Mouse (Mus musculus): ENCODE data around the gene Fam187a.

Gene Fam187a

DNA sequence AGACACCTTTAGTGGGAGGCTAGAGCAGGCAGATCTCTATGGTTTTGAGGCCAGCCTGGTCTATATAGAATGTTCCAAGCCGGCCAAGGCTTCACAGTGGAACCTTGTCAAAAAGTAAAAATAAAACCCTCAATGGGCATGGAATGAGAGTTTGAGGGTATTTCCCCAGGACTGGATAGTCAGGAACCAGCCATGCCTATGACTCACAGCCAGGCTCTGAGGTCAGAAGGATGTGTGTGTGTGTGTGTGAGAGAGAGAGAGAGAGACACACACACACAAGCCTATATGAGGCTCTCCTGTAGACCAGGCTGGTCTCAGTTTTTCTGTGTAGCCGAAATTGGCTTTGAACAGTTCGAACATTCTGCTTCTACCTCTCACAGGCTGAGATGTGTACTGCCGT lies 9.7 kb downstream of the Fam187a start:
- no peak for DNase-seq (ENCODE audit: low spot score)

DNA sequence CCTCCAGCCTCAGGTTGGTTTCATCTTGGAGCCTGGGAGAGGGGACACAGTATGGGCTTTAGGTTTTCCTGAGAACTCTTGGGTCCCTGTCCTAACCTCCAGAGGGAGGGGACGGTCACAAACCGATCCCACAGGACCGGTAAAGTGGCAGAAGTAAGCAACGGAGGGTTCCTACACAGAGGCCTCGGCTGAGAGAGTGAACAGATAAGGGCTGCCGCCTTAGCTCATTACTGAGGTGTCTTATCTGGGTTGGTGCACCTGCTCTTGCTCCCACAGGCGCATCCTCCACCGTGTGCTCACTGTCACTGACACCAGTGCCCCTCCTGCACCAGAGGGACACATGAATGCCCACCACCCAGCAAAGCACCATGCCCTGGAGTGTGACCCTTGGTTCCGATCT lies 10.8 kb downstream of the Fam187a start:
- no peak for DNase-seq (ENCODE audit: low spot score)

DNA sequence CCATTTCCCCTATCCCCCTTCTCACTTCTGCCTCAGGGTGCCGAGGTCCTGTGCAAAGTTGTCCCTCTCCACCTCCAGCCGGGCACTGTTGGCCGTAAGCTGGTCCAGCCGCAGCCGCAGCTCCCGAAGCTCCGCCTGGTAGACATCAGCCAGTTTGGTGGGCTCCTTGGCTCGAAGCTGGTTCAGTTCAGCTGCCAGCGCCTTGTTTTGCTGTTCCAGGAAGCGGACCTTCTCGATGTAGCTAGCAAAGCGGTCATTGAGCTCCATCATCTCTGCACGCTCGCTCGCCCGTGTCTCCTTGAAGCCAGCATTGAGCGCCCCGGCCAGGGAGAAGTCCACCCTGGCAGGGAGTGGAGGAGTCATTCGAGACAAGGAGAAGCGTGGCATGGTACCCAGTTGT lies 11.7 kb downstream of the Fam187a start:
- DNase-seq (ENCODE audit: low spot score): no peak

DNA sequence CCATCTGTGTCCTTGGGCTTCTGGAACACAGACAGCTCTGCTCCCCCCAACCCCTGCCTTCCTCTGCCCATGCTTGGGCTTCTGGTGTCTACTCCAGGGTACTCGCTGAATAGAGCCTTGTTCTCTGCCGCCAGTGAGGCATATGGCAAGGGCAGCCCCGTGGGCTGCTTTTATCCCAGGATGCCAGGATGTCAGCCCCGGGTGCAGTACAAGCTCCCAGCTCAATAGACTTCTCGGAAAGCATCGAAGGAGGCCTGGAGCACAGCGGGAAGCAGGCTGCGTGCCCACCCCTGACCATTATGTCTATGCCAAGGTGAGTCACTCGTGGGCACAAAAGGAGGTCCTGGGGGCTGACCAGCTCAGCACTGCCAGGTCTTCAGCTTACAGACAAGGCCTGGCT lies 13.4 kb downstream of the Fam187a start:
- DNase-seq (ENCODE audit: low spot score): no peak

DNA sequence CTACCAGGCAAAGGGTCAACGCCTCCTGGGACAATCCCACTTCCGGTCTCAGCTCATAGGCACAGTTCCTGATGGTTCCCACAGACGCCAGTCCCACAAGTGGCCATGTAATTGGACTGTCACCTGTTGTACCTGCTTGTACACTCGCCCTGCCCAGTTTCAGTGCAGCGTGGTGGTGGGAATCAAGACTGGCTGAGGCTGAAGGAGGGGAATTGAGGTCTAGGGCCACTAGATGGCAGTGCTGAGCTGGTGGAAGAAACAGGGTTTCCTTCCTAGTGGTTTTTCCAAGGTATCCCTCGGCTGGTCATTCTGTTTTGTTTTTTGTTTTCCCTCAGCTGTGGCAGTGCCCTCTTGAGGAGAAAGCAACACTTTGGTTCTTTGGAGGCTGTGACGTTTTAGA lies 15.8 kb downstream of the Fam187a start, which contains the start of gene Gfap:
Gfap (minus strand) TSS at position 150 of the 400 bp plus-strand sequence.
- peak; percentile 91 for DNase-seq (ENCODE audit: low spot score)

DNA sequence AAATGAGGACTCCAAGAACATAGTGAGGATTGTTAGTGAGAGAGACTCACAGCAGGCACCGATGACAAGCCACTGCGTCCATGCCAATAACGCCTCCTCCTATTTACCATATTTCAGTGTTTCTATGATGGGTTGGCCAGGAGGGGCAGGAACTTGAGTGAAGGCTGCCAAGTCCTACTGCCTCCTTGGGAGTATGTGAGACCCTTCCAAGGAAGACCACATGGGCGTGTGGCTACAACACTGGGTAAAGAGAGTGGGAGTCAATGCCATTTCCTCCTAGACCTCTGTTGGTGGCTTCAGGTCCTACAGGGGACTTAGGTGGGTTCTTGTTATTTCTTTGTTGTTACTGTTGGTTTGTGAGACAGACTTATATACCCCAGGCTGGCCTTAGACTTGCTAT lies 16.2 kb downstream of the Fam187a start:
- DNase-seq (ENCODE audit: low spot score): no peak

DNA sequence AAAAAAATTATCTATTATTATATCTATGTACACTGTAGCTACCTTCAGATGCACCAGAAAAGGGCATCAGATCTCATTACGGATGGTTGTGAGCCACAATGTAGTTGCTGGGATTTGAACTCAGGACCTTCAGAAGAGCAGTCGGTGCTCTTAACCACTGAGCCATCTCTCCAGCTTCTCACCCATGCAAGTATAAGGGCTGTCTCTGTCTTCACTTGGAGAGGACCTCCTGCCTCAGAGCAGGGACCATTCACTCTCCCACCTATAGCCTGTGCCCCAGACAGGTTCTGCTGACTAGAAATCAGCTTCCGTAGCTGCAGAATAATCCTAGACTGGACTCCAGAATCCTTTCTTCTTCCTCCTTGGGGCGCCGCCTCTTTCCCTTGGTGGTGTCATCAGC lies 17.1 kb downstream of the Fam187a start:
- no peak for DNase-seq (ENCODE audit: low spot score)

DNA sequence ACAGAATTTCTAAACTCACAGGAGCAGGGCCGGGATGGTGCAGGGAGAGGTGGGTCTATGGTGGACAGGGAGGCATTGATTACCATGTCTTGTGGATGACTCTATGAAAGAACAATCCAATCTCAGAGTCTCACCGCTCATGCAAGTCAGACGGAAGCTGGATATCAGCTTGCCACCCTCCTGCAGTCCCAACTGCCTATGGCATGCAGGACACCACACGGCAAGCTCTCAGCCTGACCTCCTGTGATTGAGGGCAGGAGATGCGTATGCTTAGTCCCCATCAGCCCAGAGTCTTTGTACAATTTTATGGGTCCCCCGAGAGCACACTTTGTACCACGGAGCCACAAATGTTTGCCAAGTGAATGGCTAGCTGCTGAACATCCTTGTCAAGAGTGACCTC lies 18.7 kb downstream of the Fam187a start:
- DNase-seq (ENCODE audit: low spot score): no peak

DNA sequence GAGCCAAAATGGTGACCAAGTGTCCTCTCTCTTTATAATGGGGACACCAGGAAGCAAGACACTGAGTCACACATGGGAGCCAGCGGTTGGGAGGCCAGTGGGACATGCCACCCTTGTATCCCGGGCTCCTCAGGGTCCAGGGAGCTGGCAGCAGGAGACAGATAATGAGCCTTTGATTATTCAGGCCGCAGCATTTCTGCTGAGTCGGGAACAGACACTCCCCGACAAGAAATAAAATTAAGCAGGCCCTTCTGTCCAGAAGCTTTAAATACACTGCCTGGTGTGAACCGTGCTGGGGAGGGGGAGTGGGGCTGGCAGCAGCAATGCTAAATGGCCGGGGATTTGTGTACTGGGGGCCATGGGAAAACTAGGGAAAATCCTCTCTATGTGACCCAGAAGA lies 26.4 kb downstream of the Fam187a start:
- DNase-seq (ENCODE audit: low spot score): no peak

DNA sequence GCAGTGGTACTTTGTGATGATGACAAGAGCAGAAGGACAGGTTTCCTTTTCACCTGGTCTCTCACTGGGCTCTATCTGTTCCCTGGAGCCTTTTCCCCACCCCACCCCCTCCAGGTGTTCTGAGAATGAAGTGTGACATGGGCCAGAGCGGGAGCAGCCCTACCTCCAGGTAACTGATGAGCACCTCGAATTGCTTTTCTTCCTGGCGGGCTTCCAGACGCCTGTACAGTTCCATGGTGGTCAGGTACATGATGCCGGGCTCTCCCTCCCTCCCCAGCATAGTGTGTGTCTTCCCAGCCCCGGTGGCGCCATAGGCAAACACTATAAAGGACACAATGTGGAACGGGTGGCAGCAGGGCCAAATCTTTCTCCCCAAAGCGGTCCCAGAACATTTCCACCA lies 30.4 kb downstream of the Fam187a start:
- no peak for DNase-seq (ENCODE audit: low spot score)

DNA sequence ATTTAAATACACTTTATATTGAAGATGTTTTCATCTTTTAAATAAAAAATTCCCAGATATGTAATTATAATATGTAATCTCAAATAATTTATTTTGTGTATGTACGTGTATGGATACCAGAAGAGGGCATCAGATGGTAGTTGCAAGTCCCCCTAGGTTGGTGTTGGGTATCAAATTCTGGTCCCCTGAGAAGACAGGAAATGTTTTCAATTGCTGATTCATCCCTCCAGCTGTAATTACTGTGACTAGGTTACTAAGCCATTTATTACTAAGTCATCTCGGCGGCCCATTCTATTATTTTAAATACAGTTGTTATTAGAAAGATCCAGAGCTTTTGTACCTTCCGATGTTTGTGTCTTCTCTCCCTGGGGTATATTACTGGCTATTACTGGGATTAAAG lies 33.1 kb downstream of the Fam187a start:
- no peak for DNase-seq (ENCODE audit: low spot score)

DNA sequence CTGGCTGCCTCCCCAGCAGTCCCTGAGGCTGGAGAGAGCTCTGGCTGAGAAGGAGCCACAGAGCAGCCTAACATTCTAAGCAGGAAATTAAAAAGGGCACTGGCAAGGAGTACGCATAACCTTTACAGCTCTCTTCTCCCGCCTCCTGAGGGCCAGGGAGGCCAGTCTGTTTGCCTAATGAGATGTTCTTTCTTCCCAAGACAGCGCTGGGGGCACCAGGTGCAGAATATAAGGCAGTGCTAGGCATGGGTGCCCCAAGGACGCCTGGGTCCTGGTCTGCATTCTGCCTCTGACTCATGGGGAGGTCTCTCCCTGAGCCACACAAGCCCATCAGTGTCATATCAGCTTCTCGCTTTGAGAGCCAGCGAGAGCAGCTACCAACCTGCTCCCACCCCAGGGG lies 36.5 kb downstream of the Fam187a start:
- peak; percentile 43 for DNase-seq (ENCODE audit: low spot score)

DNA sequence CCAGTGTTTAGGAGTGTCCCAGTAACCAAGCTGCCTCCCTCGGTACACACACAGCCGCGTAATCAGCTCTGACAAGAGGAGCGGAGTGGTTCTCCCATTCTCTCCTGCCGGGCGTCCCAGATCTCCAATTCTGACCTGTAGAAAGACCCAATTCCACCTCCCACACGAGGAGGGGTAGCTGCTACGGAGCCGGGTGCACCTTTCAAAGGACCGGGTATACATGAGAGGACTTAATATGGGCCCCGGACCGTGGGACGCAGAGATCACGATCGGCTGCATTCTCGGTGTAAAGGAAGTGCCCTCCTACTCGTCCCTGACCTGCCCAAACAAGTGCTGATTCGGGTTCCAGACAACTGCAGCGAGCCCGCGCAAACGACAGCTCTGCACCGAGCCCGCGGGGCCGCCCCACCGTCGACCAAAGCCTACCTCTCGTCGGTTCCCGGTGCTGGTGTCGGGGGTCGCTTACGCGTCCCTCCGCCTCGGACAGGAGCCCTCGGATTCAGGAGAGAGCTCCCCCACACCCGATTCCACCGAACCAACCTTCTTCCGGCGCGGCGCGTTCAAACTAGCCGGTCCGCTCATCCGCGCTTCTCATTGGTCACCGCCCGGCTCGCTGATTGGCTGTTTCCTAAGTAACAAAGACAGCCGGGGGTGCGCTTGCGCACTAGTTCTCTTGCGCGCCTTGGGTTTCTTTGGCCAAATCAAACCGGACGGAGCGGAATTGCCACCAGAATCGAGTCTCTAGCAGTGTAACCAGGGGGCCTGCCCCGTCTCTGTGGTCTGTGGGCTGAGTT lies 39.8 kb downstream of the Fam187a start, which contains the start of gene Kif18b:
Kif18b (minus strand) TSS at position 568 of the 794 bp plus-strand sequence.
- DNase-seq (ENCODE audit: low spot score): peak; percentile 97

DNA sequence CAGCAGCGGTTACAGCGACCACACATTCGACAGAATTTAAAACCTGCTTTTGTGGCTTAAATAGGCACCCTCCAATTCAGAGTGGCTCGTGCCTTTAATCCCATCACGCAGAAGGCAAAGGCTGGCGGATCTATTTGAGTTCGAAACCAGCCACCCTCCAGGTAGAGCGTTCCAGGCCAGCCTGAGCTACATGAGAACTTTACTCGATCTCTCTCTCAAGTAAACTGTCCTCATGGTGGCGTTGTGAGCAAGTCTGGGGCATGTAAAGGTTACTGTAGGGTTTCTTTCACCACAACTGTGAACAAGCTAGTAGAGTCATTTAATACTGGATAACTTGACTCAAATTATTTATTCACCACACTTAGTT lies 40.4 kb downstream of the Fam187a start:
- peak; percentile 74 for DNase-seq (ENCODE audit: low spot score)

DNA sequence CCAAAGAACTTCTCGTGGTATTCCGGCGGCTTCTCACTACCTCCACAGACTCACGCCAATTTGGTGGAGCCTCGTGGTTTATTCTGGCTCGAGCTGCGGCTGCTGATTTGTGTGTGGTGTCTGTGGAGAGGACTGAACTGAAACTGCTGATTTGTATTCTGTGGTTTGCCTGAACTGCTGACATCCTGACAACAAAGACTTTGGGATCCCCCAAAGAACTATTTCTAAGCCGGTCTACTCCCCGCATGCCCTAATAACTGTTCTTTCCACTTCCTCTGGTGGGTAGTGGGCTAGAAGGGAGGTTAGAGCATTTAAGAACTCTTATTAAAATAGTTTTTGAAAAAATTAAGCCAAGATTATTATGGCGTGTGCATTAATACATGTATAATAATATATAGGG lies 45.7 kb downstream of the Fam187a start:
- no peak for DNase-seq (ENCODE audit: low spot score)

DNA sequence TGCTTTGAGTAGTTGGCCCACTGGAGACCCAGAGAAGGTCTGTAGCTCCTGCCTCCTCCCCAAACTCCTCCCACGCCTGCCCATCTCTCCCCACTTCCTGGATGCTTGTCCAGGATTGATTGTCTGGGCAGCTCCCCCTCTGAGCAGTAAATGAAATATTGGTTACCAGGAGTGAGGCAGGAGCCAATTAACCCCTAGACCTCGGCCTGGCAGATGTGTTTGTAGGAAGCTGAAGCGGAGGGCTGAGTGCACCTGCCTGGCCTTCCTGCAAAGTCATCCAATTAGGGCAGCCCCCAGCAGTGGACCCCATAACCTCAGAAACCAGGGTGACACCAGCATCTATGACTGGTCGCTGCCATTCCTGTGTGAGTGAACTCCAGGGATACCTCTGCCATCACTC lies 51.3 kb downstream of the Fam187a start:
- no peak for DNase-seq (ENCODE audit: low spot score)
